Comparison of ENCODE assay signal across 9 mouse cellular contexts in the genomic region with DNA sequence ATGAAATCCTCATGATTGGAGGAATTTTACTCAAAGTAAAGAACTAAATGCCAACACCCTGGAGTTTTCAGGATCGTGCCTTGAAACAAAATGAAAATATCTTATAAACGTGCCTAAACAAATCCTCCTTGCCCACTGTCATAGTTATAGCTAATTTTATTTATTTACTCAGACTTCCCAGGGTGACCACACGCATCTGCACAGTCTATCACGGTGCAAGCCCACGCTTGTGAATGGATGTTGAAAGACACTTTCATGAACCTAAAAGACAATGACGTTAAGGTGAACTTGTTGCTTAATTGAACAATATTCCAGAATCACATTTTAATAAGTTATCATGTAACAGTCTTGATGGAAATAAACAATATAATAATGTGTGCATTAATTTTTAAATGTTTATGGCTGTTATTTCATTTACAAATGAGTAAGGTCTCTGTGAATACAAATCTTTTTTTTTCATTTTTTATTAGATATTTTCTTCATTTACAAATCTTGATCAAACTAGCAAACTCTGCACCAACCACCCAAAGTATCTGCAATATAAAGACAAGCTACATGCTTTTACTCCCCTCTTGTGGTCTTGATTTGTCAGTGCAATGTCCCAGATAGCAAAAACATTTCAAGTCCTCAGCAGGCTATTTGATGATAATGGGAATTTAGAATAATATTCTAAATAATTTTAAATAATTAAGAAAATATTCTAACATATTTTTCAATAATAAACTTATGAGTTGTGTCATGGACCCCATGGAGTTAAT. TPM values are rescaled to one million over a fixed set of nuclear protein-coding genes. Genes with fewer than 3 reads are reported as not detected.
DNase-seq lines count a peak whose midpoint lies in the region; ATAC-seq lines count a peak whose summit lies in the region.
"Had no signal": no experiment of that assay in that cellular context is flagged by ENCODE, and none has a peak within 500 bp of the region (broad histone marks: within the 10 kb centered on the region; RNA-seq: fewer than 3 reads in every experiment).

No protein-coding gene starts in this region.

- H3K9me3 ChIP-seq in midbrain, embryonic 11.5 days (ENCODE audit: control insufficient read depth, low read length): no peaks in the 10 kb centered on the region
- no peaks in the 10 kb centered on the region for H3K9me3 ChIP-seq in midbrain, embryonic 10.5 days (replicated peaks)

- H3K27ac ChIP-seq in midbrain, embryonic 11.5 days (ENCODE audit: low read depth, low read length): no peak overlapping the region
- H3K27ac ChIP-seq in midbrain, embryonic 10.5 days (replicated peaks): no peak overlapping the region

- WGBS in midbrain, embryonic 11.5 days: 82% methylated on average over 6 of the region's 6 CpGs
- 82% methylated on average over 6 of the region's 6 CpGs for WGBS in midbrain, embryonic 10.5 days

- peak; percentile 6 to 59 for DNase-seq in frontal cortex, adult 2 months (ENCODE audit: extremely low spot score in 1 of 2, low spot score in 1 of 2)
- no peak for DNase-seq in frontal cortex, postnatal 25 days (ENCODE audit: low spot score in 2 of 2)
- peak; percentile 82 for DNase-seq in midbrain, embryonic 11.5 days (ENCODE audit: low spot score, missing footprints)
- no peak for DNase-seq in midbrain, embryonic 10.5 days (ENCODE audit: low spot score)
- peak; percentile 4 for DNase-seq in c-Kit-positive CD71-positive TER-119-positive erythroid progenitor cells, embryonic 14.5 days (ENCODE audit: low spot score)
- DNase-seq in lung, postnatal 10 days: peak; percentile 49
- no peak for DNase-seq in spleen, postnatal 14 days (ENCODE audit: low spot score in 2 of 2)

- peak; percentile 58; the same call in 1 of the 2 replicates for ATAC-seq in midbrain, embryonic 11.5 days (ENCODE audit: low FRiP score)
- ATAC-seq in erythroblast, adult 5-6 weeks (replicated peaks; ENCODE audit: low FRiP score, poor library complexity, severe bottlenecking): no peak

- H3K9ac ChIP-seq in midbrain, embryonic 11.5 days (ENCODE audit: low read length): no peak overlapping the region

- H3K27me3 ChIP-seq in midbrain, embryonic 11.5 days (ENCODE audit: control insufficient read depth, insufficient read depth, low read length): no peaks in the 10 kb centered on the region
- H3K27me3 ChIP-seq in midbrain, embryonic 10.5 days (ENCODE audit: low read depth, poor library complexity, severe bottlenecking): no peaks in the 10 kb centered on the region

- no peak overlapping the region for H3K4me3 ChIP-seq in midbrain, embryonic 11.5 days (ENCODE audit: low read depth, low read length)
- no peak overlapping the region for H3K4me3 ChIP-seq in midbrain, embryonic 10.5 days

- H3K36me3 ChIP-seq in midbrain, embryonic 11.5 days (ENCODE audit: control insufficient read depth, insufficient read depth, low read length): no peaks in the 10 kb centered on the region
- no peaks in the 10 kb centered on the region for H3K36me3 ChIP-seq in midbrain, embryonic 10.5 days

- no peak overlapping the region for H3K4me2 ChIP-seq in midbrain, embryonic 11.5 days

- H3K4me1 ChIP-seq in midbrain, embryonic 11.5 days (ENCODE audit: control insufficient read depth, insufficient read depth, low read length): no peaks in the 10 kb centered on the region
- no peaks in the 10 kb centered on the region for H3K4me1 ChIP-seq in midbrain, embryonic 10.5 days

RNA-seq across cellular contexts. Expression of gene Sucnr1, which starts 30.4 kb away (rescaled TPM):
- polyA plus RNA-seq in frontal cortex, adult 2 months (2012; rRNA removed): not detected in 2 replicates
- 0.14 and 0.18 TPM in 2 replicates for polyA plus RNA-seq in midbrain, embryonic 11.5 days (2014; fragmentation: Nextera tagmentation; extraction: Ambion mirVana)
- polyA plus RNA-seq in midbrain, embryonic 10.5 days (2016; fragmentation: Nextera tagmentation; extraction: Ambion mirVana): not detected in 2 replicates
- total RNA-seq in erythroblast, adult 5-6 weeks (2015; ENCODE audit: low replicate concordance): not detected in 2 replicates
- 1.3 TPM in 1 of 2 replicates, not detected in the other for total RNA-seq in erythroblast, adult 5-6 weeks (2017; ENCODE audit: low replicate concordance)
- total RNA-seq: layer of hippocampus, postnatal 10 days had no signal

Comparison
In these comparisons a context has a peak if more than half of its experiments do, and no peak if none do; other contexts are left out.
1. DNase-seq: peak in frontal cortex, adult 2 months (2 of 2), midbrain, embryonic 11.5 days (single experiment), c-Kit-positive CD71-positive TER-119-positive erythroid progenitor cells, embryonic 14.5 days (single experiment) and lung, postnatal 10 days (single experiment); none in frontal cortex, postnatal 25 days (0 of 2), midbrain, embryonic 10.5 days (single experiment) and spleen, postnatal 14 days (0 of 2).